Mouse (Mus musculus): ENCODE data around the gene Dnase1l3. TPM values are rescaled to one million over a fixed set of nuclear protein-coding genes. Genes with fewer than 3 reads are reported as not detected.

The Dnase1l3 gene
- polyA plus RNA-seq, 1 experiment from 2014 or later: not detected

GRCm38 (mm10) chr14:7963160-7963559, 31.2 kb downstream of the Dnase1l3 start:
- 69% methylated on average over 7 of the region's 7 CpGs for WGBS

DNA sequence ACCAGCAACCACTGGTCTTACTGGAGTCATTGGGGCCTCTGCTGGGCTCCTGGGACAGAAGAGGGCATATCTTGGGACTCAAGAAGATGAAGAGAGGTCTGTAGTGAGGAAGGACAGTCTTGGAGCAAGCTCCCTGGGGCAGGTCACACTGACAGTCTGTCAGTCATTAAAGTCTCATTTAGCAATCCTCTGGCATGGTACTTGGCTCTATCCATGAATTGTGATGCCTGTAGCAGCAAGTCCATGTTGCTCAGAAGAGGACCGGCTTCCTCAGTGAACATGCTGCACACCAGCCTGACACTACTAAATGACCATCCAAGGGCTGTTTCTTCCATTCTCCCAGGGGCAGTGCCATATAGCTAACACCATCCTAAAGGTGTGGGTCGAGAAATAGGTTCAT, 31.7 kb downstream of the Dnase1l3 start:
- H3K4me1 ChIP-seq: 0 out of 2 replicates have a peak, but pooled peaks cover 3% of the 10 kb centered on the region
- H3K27me3 ChIP-seq: no peaks in the 10 kb centered on the region
- H3K36me3 ChIP-seq (replicated peaks): no peaks in the 10 kb centered on the region
- H3K4me2 ChIP-seq: no peak overlapping the region
- no peak for ATAC-seq (ENCODE audit: low FRiP score)
- no peak overlapping the region for H3K27ac ChIP-seq
- no peaks in the 10 kb centered on the region for H3K9me3 ChIP-seq
- H3K9ac ChIP-seq: no peak overlapping the region
- no peak overlapping the region for H3K4me3 ChIP-seq (replicated peaks)
- WGBS: 78% methylated on average over 2 of the region's 2 CpGs

More at GRCm38 (mm10) chr14:7963160-7963559, 31.2 kb downstream of the Dnase1l3 start:
- H3K27ac ChIP-seq: no peak overlapping the region
- no peak overlapping the region for H3K9ac ChIP-seq
- no peaks in the 10 kb centered on the region for H3K27me3 ChIP-seq
- no peak for ATAC-seq (ENCODE audit: low FRiP score)
- 0 out of 2 replicates have a peak, but pooled peaks cover 3% of the 10 kb centered on the region for H3K4me1 ChIP-seq
- no peaks in the 10 kb centered on the region for H3K36me3 ChIP-seq (replicated peaks)
- no peak overlapping the region for H3K4me2 ChIP-seq
- H3K9me3 ChIP-seq: no peaks in the 10 kb centered on the region
- H3K4me3 ChIP-seq (replicated peaks): no peak overlapping the region

DNA sequence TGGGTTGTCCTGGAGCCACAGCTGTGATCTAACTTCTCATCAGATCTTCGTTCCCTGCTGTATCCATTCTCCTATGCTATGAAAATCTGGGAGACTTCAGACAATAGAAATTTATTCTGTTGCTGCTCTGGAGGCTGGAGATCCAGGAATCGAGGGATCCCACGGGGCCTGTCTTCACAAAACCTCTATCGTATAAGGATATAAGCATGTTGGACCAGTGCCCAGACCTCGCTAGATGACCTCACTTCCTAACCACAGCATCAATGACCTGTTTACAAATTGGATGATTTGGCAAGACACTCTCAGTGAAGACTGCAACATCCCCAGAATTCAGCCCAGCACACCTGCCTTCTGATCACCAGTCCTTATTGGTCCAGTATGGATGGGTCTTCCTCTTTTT, 32.7 kb downstream of the Dnase1l3 start:
- no peaks in the 10 kb centered on the region for H3K27me3 ChIP-seq
- no peak for ATAC-seq (ENCODE audit: low FRiP score)
- 70% methylated on average over 5 of the region's 5 CpGs for WGBS
- no peak overlapping the region for H3K4me3 ChIP-seq (replicated peaks)
- peaks cover 8% of the 10 kb centered on the region; the same call in 1 of the 2 replicates for H3K4me1 ChIP-seq
- no peaks in the 10 kb centered on the region for H3K36me3 ChIP-seq (replicated peaks)
- no peaks in the 10 kb centered on the region for H3K9me3 ChIP-seq
- H3K27ac ChIP-seq: no peak overlapping the region
- no peak overlapping the region for H3K4me2 ChIP-seq
- no peak overlapping the region for H3K9ac ChIP-seq

GRCm38 (mm10) chr14:7960616-7961015, 33.8 kb downstream of the Dnase1l3 start:
- no peaks in the 10 kb centered on the region for H3K36me3 ChIP-seq (replicated peaks)
- no peaks in the 10 kb centered on the region for H3K27me3 ChIP-seq
- no peak overlapping the region for H3K4me2 ChIP-seq
- WGBS: 48% methylated on average over 11 of the region's 11 CpGs
- no peaks in the 10 kb centered on the region for H3K9me3 ChIP-seq
- no peak overlapping the region for H3K9ac ChIP-seq
- ATAC-seq (ENCODE audit: low FRiP score): peak; percentile 37; the same call in 1 of the 2 replicates
- H3K4me1 ChIP-seq: peaks cover 8% of the 10 kb centered on the region; the same call in 1 of the 2 replicates
- no peak overlapping the region for H3K4me3 ChIP-seq (replicated peaks)
- H3K27ac ChIP-seq: no peak overlapping the region

- H3K27ac ChIP-seq: no peak within 1 kb of the TSS
- whole genome bisulfite sequencing: 51% methylated on average over 9 of the region's 9 CpGs
These were observed 37.3 kb downstream of the Dnase1l3 start, which contains the start of gene Gm45521 for GRCm38 (mm10) chr14:7957049-7957448. Gene Gm45521, plus strand, starts transcription at chr14:7957288.

DNA sequence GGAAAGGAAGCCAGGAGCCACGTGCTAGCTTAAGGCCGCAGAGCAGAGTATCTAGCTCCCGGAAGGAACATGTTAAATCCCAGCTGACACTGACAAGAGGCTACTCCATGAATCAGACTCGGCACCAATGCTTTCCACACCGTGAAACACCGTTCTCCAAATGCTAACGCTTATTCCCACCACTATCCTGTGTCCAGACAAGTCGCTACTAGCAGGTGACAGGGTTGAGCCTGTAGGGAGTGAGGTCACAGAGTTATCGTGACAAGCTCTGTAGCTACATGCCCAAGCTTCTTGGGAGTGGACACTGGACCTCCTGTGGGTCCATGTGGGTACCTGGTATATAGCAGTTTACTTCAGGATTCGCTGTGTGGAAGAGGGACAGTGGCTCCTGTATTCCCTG, 37.9 kb downstream of the Dnase1l3 start:
- no peak overlapping the region for H3K4me2 ChIP-seq
- no peak overlapping the region for H3K27ac ChIP-seq
- ATAC-seq (ENCODE audit: low FRiP score): no peak

More at GRCm38 (mm10) chr14:7957049-7957448, 37.3 kb downstream of the Dnase1l3 start, which contains the start of gene Gm45521:
- H3K4me2 ChIP-seq: no peak within 1 kb of the TSS
- no peak within 1 kb of the TSS for H3K9ac ChIP-seq
- H3K9me3 ChIP-seq: no peaks in the 10 kb centered on the region
- H3K4me3 ChIP-seq (replicated peaks): no peak within 1 kb of the TSS
- H3K36me3 ChIP-seq (replicated peaks): no peaks in the 10 kb centered on the region
- peak; percentile 27; the same call in 1 of the 2 replicates for ATAC-seq (ENCODE audit: low FRiP score)
- no peaks in the 10 kb centered on the region for H3K27me3 ChIP-seq
- H3K4me1 ChIP-seq: peaks cover 17% of the 10 kb centered on the region

DNA sequence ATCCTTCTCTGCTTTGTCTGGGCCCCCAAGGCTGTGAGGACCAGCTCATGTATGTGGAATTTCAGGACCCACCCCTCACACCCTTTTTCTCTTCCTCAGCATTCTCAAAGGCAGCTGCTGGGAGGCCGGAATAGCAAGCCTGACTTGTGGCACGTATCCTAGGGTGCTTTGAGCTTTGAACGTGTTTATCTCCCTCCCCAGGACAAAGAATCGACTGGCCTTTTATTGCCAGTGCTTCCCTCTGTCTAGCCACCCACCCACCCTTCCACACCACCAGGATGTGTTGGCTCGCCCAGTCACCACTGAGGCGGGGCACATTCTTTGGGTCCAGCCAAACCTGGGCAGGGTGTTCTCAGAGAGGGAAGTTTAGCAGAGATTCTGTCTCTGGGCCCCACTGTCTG, 40.3 kb downstream of the Dnase1l3 start:
- no peaks in the 10 kb centered on the region for H3K9me3 ChIP-seq
- no peak for ATAC-seq (ENCODE audit: low FRiP score)

More for the DNA sequence above, 37.9 kb downstream of the Dnase1l3 start:
- Histone ChIP-seq H3K4me1 (peaks cover 14% of the 10 kb centered on the region), H3K9me3 (no peaks in the 10 kb centered on the region), H3K27me3 (no peaks in the 10 kb centered on the region), H3K36me3 (replicated peaks) (peaks cover 5% of the 10 kb centered on the region; the same call in 1 of the 2 replicates), H3K9ac (no peak overlapping the region), H3K4me3 (replicated peaks) (no peak overlapping the region)
- 82% methylated on average over 10 of the region's 10 CpGs for WGBS

DNA sequence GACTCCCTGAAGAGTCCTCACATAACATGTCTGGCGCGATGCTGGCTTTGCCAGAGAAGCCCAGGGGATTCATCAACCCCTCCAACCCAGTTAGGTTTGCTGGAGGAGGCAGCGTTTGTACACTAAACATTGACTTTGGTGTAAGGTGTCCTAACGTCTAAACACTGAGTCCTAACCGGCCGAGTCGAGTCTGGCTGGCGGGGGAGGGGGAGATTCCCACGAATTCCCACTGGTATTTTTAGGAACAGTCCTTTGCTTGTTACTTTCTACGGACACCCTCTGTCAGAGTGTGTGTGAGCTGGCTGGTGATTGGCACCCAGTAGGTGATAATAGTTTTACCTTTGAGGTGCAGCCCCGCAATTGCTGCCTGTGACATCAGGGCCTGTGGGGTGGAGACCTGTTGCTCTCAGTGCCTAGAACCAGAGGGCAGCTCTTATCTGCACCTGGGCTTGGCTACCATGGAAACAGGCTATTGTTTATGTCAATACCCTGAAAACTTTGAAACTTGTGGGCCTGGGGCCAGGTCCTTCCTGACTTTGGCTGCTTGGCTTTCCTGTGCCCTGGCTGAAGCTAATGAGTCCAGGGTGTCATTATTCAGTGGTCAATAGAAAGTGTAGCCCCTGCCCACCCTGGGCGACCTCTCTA, 41.6 kb downstream of the Dnase1l3 start:
- Histone ChIP-seq H3K9ac (no peak overlapping the region), H3K27ac (no peak overlapping the region), H3K4me1 (peaks cover 14% of the 10 kb centered on the region), H3K36me3 (replicated peaks) (peaks cover 39% of the 10 kb centered on the region), H3K4me2 (no peak overlapping the region), H3K27me3 (no peaks in the 10 kb centered on the region), H3K4me3 (replicated peaks) (no peak overlapping the region), H3K9me3 (no peaks in the 10 kb centered on the region)
- WGBS: 34% methylated on average over 12 of the region's 12 CpGs
- ATAC-seq (ENCODE audit: low FRiP score): no peak

More for the DNA sequence above, 40.3 kb downstream of the Dnase1l3 start:
- no peak overlapping the region for H3K9ac ChIP-seq
- no peak overlapping the region for H3K4me2 ChIP-seq
- peaks cover 14% of the 10 kb centered on the region for H3K4me1 ChIP-seq
- no peaks in the 10 kb centered on the region for H3K27me3 ChIP-seq
- 0 out of 2 replicates have a peak overlapping the region, but pooled peaks have one; percentile 5 for H3K27ac ChIP-seq
- WGBS: 41% methylated on average over 6 of the region's 6 CpGs
- H3K36me3 ChIP-seq (replicated peaks): peaks cover 27% of the 10 kb centered on the region
- no peak overlapping the region for H3K4me3 ChIP-seq (replicated peaks)

GRCm38 (mm10) chr14:7951234-7951633, 43.1 kb downstream of the Dnase1l3 start:
- Histone ChIP-seq H3K9me3 (no peaks in the 10 kb centered on the region), H3K9ac (no peak overlapping the region), H3K27me3 (no peaks in the 10 kb centered on the region), H3K36me3 (replicated peaks) (peaks cover 41% of the 10 kb centered on the region), H3K4me1 (peaks cover 9% of the 10 kb centered on the region), H3K27ac (no peak overlapping the region), H3K4me3 (replicated peaks) (no peak overlapping the region), H3K4me2 (no peak overlapping the region)
- ATAC-seq (ENCODE audit: low FRiP score): no peak
- 96% methylated on average over 9 of the region's 9 CpGs for WGBS

DNA sequence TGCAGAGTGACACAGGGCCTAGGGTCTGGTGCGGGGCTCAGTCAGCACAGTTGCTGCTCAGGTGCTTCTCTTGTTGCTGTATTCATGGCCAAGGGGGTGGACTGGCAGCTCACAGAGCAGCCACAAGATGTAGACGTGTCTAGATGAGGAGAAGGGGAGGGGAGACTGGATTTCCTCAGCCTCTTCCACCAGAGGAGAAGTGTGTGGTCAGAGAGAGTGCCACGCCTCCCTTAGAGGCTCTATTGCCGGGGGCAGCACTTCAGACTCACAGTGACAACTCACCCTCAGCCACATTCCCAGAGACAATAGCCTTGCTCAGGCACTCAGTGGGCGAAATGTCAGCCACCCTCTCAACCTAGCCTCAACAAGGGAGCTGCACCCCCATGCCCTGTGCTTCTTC, 49.1 kb downstream of the Dnase1l3 start:
- Histone ChIP-seq H3K36me3 (replicated peaks) (peaks cover 62% of the 10 kb centered on the region), H3K4me3 (replicated peaks) (no peak overlapping the region), H3K9ac (no peak overlapping the region), H3K4me1 (peaks cover 4% of the 10 kb centered on the region; the same call in 1 of the 2 replicates), H3K9me3 (no peaks in the 10 kb centered on the region), H3K27ac (no peak overlapping the region), H3K27me3 (no peaks in the 10 kb centered on the region), H3K4me2 (no peak overlapping the region)
- 83% methylated on average over 5 of the region's 5 CpGs for WGBS
- ATAC-seq (ENCODE audit: low FRiP score): no peak

DNA sequence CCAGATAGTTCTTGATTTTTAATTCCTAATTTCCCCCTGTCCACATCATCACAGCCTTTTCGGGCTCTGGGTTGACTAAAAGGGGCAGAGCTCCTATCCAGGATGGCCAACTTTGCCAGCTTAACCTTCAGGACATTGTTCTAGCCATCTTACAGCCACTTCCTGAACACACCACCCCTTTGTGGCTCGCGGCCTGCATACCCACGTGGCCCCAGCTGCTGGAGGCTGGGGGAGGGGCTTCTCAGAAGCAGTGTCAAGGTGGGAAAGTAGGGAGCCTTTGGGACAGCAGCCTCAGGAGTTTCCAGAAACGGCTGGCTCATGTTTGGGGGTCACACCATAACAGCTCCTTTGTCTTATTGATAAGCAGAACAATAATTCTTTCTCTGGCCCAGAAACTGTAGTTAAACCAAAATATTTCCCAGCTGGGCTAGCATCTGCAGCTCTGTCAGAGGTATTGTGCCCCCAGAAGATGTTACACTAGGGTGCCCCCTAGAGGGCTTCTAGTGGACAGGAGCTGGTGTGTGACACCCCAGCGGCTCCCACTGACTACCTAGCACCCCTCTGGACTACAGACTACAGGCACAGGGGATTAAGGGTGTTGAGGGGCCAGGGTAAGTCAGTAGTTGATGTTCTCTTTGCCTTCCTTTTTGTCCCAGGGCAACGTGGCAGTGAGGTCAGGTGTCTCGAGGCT, 49.9 kb downstream of the Dnase1l3 start:
- Histone ChIP-seq H3K27me3 (no peaks in the 10 kb centered on the region), H3K4me2 (no peak overlapping the region), H3K4me1 (peaks cover 4% of the 10 kb centered on the region; the same call in 1 of the 2 replicates), H3K4me3 (replicated peaks) (no peak overlapping the region), H3K27ac (no peak overlapping the region), H3K9me3 (no peaks in the 10 kb centered on the region), H3K9ac (no peak overlapping the region), H3K36me3 (replicated peaks) (peaks cover 61% of the 10 kb centered on the region)
- 62% methylated on average over 8 of the region's 8 CpGs for WGBS
- ATAC-seq (ENCODE audit: low FRiP score): no peak

DNA sequence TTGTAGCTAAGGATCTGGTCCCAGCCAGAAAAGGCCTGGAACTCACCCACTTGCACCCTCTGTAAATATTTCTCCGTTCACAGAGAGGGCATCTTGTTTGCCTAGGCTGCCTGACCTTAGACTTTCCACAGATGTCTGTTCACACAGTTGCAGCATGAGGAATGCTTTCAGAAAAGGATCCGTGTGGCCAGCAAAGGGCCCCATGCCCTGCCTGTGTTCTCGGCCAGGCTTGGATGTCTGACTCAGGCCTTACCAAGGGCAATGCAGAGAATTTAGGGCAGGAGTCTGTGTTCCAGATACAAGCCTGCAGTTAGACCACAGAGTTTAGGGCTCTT, 50.6 kb downstream of the Dnase1l3 start:
- Histone ChIP-seq H3K27me3 (no peaks in the 10 kb centered on the region), H3K27ac (no peak overlapping the region), H3K4me3 (replicated peaks) (no peak overlapping the region), H3K36me3 (replicated peaks) (peaks cover 56% of the 10 kb centered on the region), H3K9ac (no peak overlapping the region), H3K9me3 (no peaks in the 10 kb centered on the region), H3K4me2 (no peak overlapping the region), H3K4me1 (peaks cover 4% of the 10 kb centered on the region; the same call in 1 of the 2 replicates)
- WGBS: 94% methylated on average over 3 of the region's 3 CpGs
- no peak for ATAC-seq (ENCODE audit: low FRiP score)
